Mouse (Mus musculus): ENCODE measurements around the gene Spata20. TPM values are rescaled to one million over a fixed set of nuclear protein-coding genes. Genes with fewer than 3 reads are reported as not detected.

The Spata20 gene
- polyA plus RNA-seq (2015; fragmentation: Nextera tagmentation; extraction: Ambion mirVana): not detected in 2 replicates

DNA sequence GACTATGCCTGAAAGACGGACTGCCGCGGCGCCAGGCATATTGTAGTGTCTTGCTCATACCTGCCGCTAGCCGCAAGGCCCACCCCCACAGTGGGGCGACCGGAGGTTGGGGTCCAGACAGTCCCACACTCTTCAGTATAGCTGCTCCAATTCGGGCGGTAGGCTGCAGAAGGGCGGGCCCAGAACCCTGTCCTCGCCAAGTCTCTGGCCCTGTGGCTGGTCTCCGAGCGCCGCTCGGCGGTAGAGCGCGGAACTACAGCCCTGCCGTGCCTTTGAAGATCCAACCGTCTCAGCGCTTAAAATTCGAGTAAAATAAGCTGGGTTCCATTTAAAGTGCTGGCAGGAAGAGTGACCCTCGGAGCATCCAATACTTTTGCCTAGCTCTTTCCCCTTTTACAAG lies at the start of gene Spata20:
Gene Spata20 (minus strand): TSS at position 179 of the 400 bp plus-strand sequence.

DNA sequence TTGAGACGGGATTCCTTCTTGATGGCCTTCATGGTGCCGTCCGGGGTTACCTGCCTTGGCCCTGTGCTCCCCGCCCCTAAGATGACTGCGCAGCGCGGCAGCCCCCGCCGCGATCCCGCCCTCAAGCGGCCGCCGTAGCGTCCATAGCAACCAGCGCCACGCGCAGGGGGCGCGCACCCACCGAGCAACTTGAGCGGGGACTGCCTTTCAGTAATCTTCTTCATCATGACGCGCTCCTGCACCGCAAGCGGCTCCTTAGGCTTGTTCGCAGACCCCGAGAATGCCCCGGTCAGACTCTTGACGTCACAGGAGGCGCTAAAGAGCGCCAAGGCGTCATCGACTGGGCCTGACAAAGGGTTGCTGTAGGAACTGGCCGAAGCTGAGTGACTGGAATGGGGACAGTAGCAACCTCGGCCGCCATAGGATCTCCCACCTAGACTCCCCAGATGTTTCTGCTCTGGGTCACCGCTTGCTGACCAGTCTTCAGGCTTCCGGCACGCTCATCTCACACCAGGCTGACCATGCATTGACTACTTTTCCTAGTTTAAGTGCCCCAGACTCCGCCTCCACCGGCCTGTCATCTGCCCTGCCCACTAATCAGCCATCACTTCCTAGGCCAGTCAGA lies 35.4 kb upstream of the Spata20 start, which contains the start of gene Mycbpap:
Gene Mycbpap (minus strand): TSS at position 524 of the 625 bp plus-strand sequence.

DNA sequence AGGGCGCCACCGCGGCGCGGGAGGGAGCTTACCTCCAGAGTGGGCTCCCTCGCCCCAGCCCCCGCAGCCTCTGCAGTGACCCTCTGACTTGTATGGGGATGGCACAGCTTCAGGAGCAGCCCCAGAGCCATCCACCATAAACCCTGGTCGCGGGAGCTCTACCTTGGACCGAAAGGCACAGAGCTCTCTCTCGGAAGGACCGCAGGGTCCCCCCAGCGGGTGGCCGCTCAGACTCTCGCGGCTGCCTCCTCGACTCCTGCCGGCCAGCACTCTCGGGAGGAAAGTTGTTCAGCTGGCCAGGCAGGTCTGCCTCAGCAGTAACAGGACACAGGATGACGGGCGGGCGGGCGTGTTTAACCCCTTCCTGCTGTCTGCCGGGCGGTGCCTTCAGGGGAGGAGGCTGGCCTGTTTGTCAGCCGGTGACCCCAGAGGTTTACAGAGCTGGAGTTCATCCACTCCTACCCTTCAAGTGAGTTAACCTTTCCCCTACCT lies 13.7 kb upstream of the Spata20 start, which contains the start of gene Epn3:
Gene Epn3 (minus strand): TSS at position 314 of the 492 bp plus-strand sequence.

DNA sequence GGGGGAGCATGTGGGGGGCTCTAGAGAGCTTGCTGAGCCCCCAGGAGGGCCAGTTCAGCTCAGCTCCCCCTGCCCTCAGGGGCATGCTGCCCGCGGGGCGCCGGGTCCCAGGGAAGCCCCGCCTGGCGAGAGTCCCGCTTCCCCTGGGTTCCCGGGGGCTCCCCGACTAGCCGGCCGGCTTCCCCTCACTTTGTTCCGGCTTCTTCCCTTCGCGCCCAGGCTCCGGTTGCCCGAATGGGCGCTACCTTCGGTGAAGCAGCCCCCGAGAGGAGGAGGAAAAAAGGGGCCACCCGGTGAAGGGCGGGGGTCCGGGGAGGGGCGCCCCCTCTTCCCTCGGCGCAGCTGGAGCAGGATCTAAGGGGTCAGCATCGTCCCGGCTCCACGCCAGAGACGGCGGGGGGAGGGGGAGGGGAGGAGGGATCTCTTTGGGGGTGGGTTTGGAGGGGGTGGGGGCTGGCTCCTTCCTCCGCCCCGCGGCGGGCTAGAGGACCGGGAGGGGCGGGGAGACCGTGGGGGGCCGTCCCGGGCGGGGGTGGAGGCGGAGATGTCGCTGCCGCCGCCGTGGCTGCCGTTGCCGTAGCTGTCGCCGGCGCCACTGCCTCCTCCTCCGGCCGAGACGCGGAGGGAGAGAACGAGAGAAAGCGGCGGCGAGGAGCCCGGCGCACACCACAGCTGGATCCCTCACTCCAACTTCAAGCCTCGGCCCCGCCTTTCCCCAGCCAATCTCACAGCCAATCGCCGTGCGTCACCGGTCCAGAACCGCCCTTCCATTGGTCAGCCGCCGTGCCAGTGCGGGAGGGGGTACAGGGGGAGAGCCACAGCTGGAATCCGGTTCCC lies 12.1 kb downstream of the Spata20 start, which contains the start of gene Cacna1g:
Gene Cacna1g (minus strand): TSS at position 492 of the 837 bp plus-strand sequence.

Other genes with a start within 250 kb of the Spata20 start
- gene Wfikkn2, start 240.2 kb downstream of the Spata20 start, polyA plus RNA-seq (2015; fragmentation: Nextera tagmentation; extraction: Ambion mirVana): 3.5 and 4.2 TPM in 2 replicates
- gene Gm21885, start 204.3 kb downstream of the Spata20 start, polyA plus RNA-seq (2015; fragmentation: Nextera tagmentation; extraction: Ambion mirVana): not detected in 2 replicates
- 47.1 and 50.8 TPM in 2 replicates for gene Luc7l3, start 164.2 kb downstream of the Spata20 start, polyA plus RNA-seq (2015; fragmentation: Nextera tagmentation; extraction: Ambion mirVana)
- 40.7 and 42.7 TPM in 2 replicates for gene Ankrd40, start 158.2 kb downstream of the Spata20 start, polyA plus RNA-seq (2015; fragmentation: Nextera tagmentation; extraction: Ambion mirVana)
- 0.42 and 0.95 TPM in 2 replicates for gene Abcc3, start 93.2 kb downstream of the Spata20 start, polyA plus RNA-seq (2015; fragmentation: Nextera tagmentation; extraction: Ambion mirVana)
- gene Cacna1g, start 12.0 kb downstream of the Spata20 start, polyA plus RNA-seq (2015; fragmentation: Nextera tagmentation; extraction: Ambion mirVana): 2.4 and 2.6 TPM in 2 replicates
- 0.55 and 1.5 TPM in 2 replicates for gene Epn3, start 13.8 kb upstream of the Spata20 start, polyA plus RNA-seq (2015; fragmentation: Nextera tagmentation; extraction: Ambion mirVana)
- 0.06 and 0.12 TPM in 2 replicates for gene Mycbpap, start 35.6 kb upstream of the Spata20 start, polyA plus RNA-seq (2015; fragmentation: Nextera tagmentation; extraction: Ambion mirVana)
- 2.3 and 2.5 TPM in 2 replicates for gene Rsad1, start 63.1 kb upstream of the Spata20 start, polyA plus RNA-seq (2015; fragmentation: Nextera tagmentation; extraction: Ambion mirVana)
- gene Chad, start 78.9 kb upstream of the Spata20 start, polyA plus RNA-seq (2015; fragmentation: Nextera tagmentation; extraction: Ambion mirVana): 0.17 and 5.2 TPM in 2 replicates
- 1.9 and 2.2 TPM in 2 replicates for gene Acsf2, start 115.7 kb upstream of the Spata20 start, polyA plus RNA-seq (2015; fragmentation: Nextera tagmentation; extraction: Ambion mirVana)
- 47.9 and 71.0 TPM in 2 replicates for gene Lrrc59, start 143.6 kb upstream of the Spata20 start, polyA plus RNA-seq (2015; fragmentation: Nextera tagmentation; extraction: Ambion mirVana)
- 116 and 125 TPM in 2 replicates for gene Mrpl27, start 167.6 kb upstream of the Spata20 start, polyA plus RNA-seq (2015; fragmentation: Nextera tagmentation; extraction: Ambion mirVana)
- gene Eme1, start 167.8 kb upstream of the Spata20 start, polyA plus RNA-seq (2015; fragmentation: Nextera tagmentation; extraction: Ambion mirVana): 1.9 and 2.4 TPM in 2 replicates
- gene Xylt2, start 191.3 kb upstream of the Spata20 start, polyA plus RNA-seq (2015; fragmentation: Nextera tagmentation; extraction: Ambion mirVana): 7.1 and 8.7 TPM in 2 replicates
- not detected in 2 replicates for gene Gm11541, start 218.3 kb upstream of the Spata20 start, polyA plus RNA-seq (2015; fragmentation: Nextera tagmentation; extraction: Ambion mirVana)

Data from skeletal muscle tissue, postnatal 0 days (tissue).